Comparison of ENCODE assay signal across 18 mouse cellular contexts in the genomic region with DNA sequence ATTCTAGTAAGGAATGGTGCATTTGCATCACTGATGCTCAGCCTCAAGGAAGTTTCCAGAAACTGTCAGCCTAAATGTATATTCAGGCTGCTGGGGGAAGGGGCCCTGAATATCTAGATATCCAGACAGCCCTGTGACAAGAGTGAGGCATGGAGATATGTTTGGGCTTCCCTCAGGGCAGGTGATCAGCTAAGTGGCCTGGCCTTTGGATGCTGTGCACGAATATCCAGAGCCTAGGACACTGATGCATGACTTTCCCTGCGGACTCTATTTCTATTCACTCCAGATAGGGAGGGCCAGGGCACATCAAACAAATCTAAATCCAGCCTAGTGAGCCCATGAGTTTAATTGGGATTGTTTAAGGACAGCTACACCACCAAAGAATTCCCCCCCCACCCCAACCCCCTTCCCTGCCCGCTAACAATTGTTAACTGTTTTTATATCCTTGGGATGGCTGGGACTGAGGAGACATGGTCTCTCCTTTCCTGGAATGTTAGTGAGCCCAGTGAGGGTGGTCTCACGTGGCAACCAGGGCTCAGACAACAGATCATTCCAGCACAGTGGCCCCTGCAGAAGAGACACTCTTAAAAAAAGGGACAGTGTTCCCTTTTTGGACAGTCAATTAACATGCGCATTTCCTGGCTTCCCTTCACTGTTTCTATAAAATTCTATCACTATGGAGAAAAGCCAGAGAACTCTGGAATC. TPM values are rescaled to one million over a fixed set of nuclear protein-coding genes. Genes with fewer than 3 reads are reported as not detected.
DNase-seq lines count a peak whose midpoint lies in the region; ATAC-seq and TF ChIP-seq lines count a peak whose summit lies in the region.
"Had no signal": no experiment of that assay in that cellular context is flagged by ENCODE, and none has a peak within 500 bp of the region (broad histone marks: within the 10 kb centered on the region; RNA-seq: fewer than 3 reads in every experiment).

No protein-coding gene starts in this region.

- no peak for TF ChIP-seq CTCF in testis, adult 2 months (IDR thresholded peaks at IDR 0.05; ENCODE audit: control insufficient read depth, insufficient read depth, insufficient replicate concordance, low read depth, low read length)

- no peak for TF ChIP-seq POLR2A in testis, adult 2 months (IDR thresholded peaks at IDR 0.05; ENCODE audit: control insufficient read depth, low read depth, low read length)

- H3K4me1 ChIP-seq in kidney, embryonic 14.5 days (ENCODE audit: control insufficient read depth, insufficient read depth, low read length) = no peaks in the 10 kb centered on the region
- peaks cover 13% of the 10 kb centered on the region for H3K4me1 ChIP-seq in midbrain, embryonic 12.5 days
- peaks cover 18% of the 10 kb centered on the region for H3K4me1 ChIP-seq in midbrain, embryonic 10.5 days
- no peaks in the 10 kb centered on the region for H3K4me1 ChIP-seq in testis, adult 2 months (ENCODE audit: control insufficient read depth, insufficient read depth, low read length)
- H3K4me1 ChIP-seq: embryonic facial prominence, embryonic 12.5 days; forebrain, embryonic 15.5 days; hindbrain, embryonic 15.5 days had no signal

- no peak for DNase-seq in kidney, postnatal 4 days
- no peak for DNase-seq in midbrain, embryonic 10.5 days (ENCODE audit: low spot score)
- DNase-seq in testis, postnatal 10 days (ENCODE audit: low spot score) = no peak
- no peak for DNase-seq in cerebellum, adult 9-11 months
- DNase-seq: adrenal gland, postnatal 10 days; cerebellum, adult 11 months; cerebellum, adult 8-10 months; cerebellum, postnatal 25 days; gastrocnemius, postnatal 36 days; heart, adult 18-20 months; heart, postnatal 10 days had no signal

- no peaks in the 10 kb centered on the region for H3K27me3 ChIP-seq in kidney, embryonic 14.5 days (ENCODE audit: control insufficient read depth, insufficient read depth, low read length)
- H3K27me3 ChIP-seq in midbrain, embryonic 12.5 days = no peaks in the 10 kb centered on the region
- H3K27me3 ChIP-seq in midbrain, embryonic 10.5 days (ENCODE audit: low read depth, poor library complexity, severe bottlenecking) = no peaks in the 10 kb centered on the region
- no peaks in the 10 kb centered on the region for H3K27me3 ChIP-seq in testis, adult 2 months (ENCODE audit: control insufficient read depth, insufficient read depth, low read length)
- H3K27me3 ChIP-seq: embryonic facial prominence, embryonic 12.5 days; forebrain, embryonic 15.5 days; hindbrain, embryonic 15.5 days had no signal

- H3K4me2 ChIP-seq in kidney, embryonic 14.5 days (replicated peaks; ENCODE audit: low read depth, low read length) = no peak overlapping the region
- no peak overlapping the region for H3K4me2 ChIP-seq in midbrain, embryonic 12.5 days (replicated peaks)
- H3K4me2 ChIP-seq: embryonic facial prominence, embryonic 12.5 days; forebrain, embryonic 15.5 days; hindbrain, embryonic 15.5 days had no signal

- H3K9ac ChIP-seq in kidney, embryonic 14.5 days (ENCODE audit: low read depth, low read length) = no peak overlapping the region
- no peak overlapping the region for H3K9ac ChIP-seq in midbrain, embryonic 12.5 days (replicated peaks)
- H3K9ac ChIP-seq: embryonic facial prominence, embryonic 12.5 days; forebrain, embryonic 15.5 days; hindbrain, embryonic 15.5 days had no signal

- no peaks in the 10 kb centered on the region for H3K36me3 ChIP-seq in kidney, embryonic 14.5 days (ENCODE audit: control insufficient read depth, insufficient read depth, low read length)
- no peaks in the 10 kb centered on the region for H3K36me3 ChIP-seq in midbrain, embryonic 12.5 days
- no peaks in the 10 kb centered on the region for H3K36me3 ChIP-seq in midbrain, embryonic 10.5 days
- no peaks in the 10 kb centered on the region for H3K36me3 ChIP-seq in testis, adult 2 months (ENCODE audit: control insufficient read depth, insufficient read depth, low read length)
- H3K36me3 ChIP-seq: embryonic facial prominence, embryonic 12.5 days; forebrain, embryonic 15.5 days; heart, embryonic 10.5 days; hindbrain, embryonic 15.5 days had no signal

- peak; percentile 12; the same call in 1 of the 2 replicates for ATAC-seq in kidney, embryonic 14.5 days (ENCODE audit: low FRiP score, low TSS enrichment)
- ATAC-seq in midbrain, embryonic 12.5 days (ENCODE audit: low FRiP score, low read depth) = peak; percentile 44; the same call in 1 of the 2 replicates
- ATAC-seq: forebrain, embryonic 15.5 days had no signal

- H3K9me3 ChIP-seq in kidney, embryonic 14.5 days (ENCODE audit: control insufficient read depth, low read length) = no peaks in the 10 kb centered on the region
- no peaks in the 10 kb centered on the region for H3K9me3 ChIP-seq in midbrain, embryonic 12.5 days
- no peaks in the 10 kb centered on the region for H3K9me3 ChIP-seq in midbrain, embryonic 10.5 days (replicated peaks)
- H3K9me3 ChIP-seq: embryonic facial prominence, embryonic 12.5 days; forebrain, embryonic 15.5 days; heart, embryonic 10.5 days; hindbrain, embryonic 15.5 days had no signal

- 37% methylated on average over 5 of the region's 5 CpGs for WGBS in kidney, embryonic 14.5 days
- WGBS in midbrain, embryonic 12.5 days = 30% methylated on average over 5 of the region's 5 CpGs
- 38% methylated on average over 5 of the region's 5 CpGs for WGBS in midbrain, embryonic 10.5 days

- H3K4me3 ChIP-seq in kidney, embryonic 14.5 days (ENCODE audit: low read length) = no peak overlapping the region
- no peak overlapping the region for H3K4me3 ChIP-seq in midbrain, embryonic 12.5 days
- no peak overlapping the region for H3K4me3 ChIP-seq in midbrain, embryonic 10.5 days
- H3K4me3 ChIP-seq in testis, adult 2 months (ENCODE audit: control insufficient read depth, low read depth, low read length) = peak overlapping the region; percentile 43
- H3K4me3 ChIP-seq: embryonic facial prominence, embryonic 12.5 days; forebrain, embryonic 15.5 days; heart, embryonic 10.5 days; hindbrain, embryonic 15.5 days had no signal

- no peak overlapping the region for H3K27ac ChIP-seq in kidney, embryonic 14.5 days (ENCODE audit: low read depth, low read length)
- no peak overlapping the region for H3K27ac ChIP-seq in midbrain, embryonic 12.5 days (replicated peaks)
- H3K27ac ChIP-seq in midbrain, embryonic 10.5 days (replicated peaks) = no peak overlapping the region
- no peak overlapping the region for H3K27ac ChIP-seq in testis, adult 2 months (ENCODE audit: control insufficient read depth, insufficient read depth, low read depth, low read length)
- H3K27ac ChIP-seq: embryonic facial prominence, embryonic 12.5 days; forebrain, embryonic 15.5 days; heart, embryonic 10.5 days; hindbrain, embryonic 15.5 days had no signal

RNA-seq across cellular contexts. Expression of a gene that starts 14.1 kb away (rescaled TPM):
- polyA plus RNA-seq in kidney, embryonic 14.5 days (2014; fragmentation: Nextera tagmentation; extraction: Ambion mirVana) = 15.3 and 16.2 TPM in 2 replicates
- 15.9 and 17.5 TPM in 2 replicates for polyA plus RNA-seq in midbrain, embryonic 12.5 days (2016; fragmentation: Nextera tagmentation; extraction: Ambion mirVana)
- polyA plus RNA-seq in midbrain, embryonic 10.5 days (2016; fragmentation: Nextera tagmentation; extraction: Ambion mirVana) = 10.2 and 10.7 TPM in 2 replicates
- 3.2 and 3.5 TPM in 2 replicates for polyA plus RNA-seq in testis, adult 2 months (2012; rRNA removed)

RNA-seq across cellular contexts. Expression of a gene that starts 14.3 kb away (rescaled TPM):
- polyA plus RNA-seq in kidney, embryonic 14.5 days (2014; fragmentation: Nextera tagmentation; extraction: Ambion mirVana) = 81.6 and 101 TPM in 2 replicates
- 80.6 and 85.1 TPM in 2 replicates for polyA plus RNA-seq in midbrain, embryonic 12.5 days (2016; fragmentation: Nextera tagmentation; extraction: Ambion mirVana)
- polyA plus RNA-seq in midbrain, embryonic 10.5 days (2016; fragmentation: Nextera tagmentation; extraction: Ambion mirVana) = 88.1 and 89.2 TPM in 2 replicates
- polyA plus RNA-seq in testis, adult 2 months (2012; rRNA removed) = 23.9 and 33.9 TPM in 2 replicates
